Mouse (Mus musculus) frontal cortex, postnatal 36 days (tissue): ENCODE data around the gene Gbgt1.

ENCODE experiments used
- DNase-seq, 2 experiments: peaks; one replicate each; pipeline ENCODE4 v3.0.0; 2022; ENCODE audit warnings: low spot score in 2 of 2

Gene Gbgt1

DNA sequence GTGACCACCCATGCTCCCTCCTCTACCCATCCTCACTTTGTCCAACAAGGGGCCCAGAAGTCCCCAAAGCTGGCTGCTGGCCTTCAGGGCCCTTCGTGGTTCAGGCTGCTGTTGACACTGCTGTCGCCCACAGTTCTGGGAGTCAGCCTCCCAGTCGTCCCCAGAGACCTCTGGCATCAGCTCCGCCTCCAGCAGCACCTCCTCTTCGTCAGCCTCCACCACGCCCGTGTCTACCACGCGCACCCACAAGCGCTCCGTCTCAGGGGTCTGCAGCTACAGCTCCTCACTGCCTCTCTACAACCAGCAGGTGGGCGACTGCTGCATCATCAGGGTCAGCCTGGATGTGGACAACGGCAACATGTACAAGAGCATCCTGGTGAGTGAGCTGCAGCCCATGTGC, 52.5 kb downstream of the Gbgt1 start:
- no peak for DNase-seq

DNA sequence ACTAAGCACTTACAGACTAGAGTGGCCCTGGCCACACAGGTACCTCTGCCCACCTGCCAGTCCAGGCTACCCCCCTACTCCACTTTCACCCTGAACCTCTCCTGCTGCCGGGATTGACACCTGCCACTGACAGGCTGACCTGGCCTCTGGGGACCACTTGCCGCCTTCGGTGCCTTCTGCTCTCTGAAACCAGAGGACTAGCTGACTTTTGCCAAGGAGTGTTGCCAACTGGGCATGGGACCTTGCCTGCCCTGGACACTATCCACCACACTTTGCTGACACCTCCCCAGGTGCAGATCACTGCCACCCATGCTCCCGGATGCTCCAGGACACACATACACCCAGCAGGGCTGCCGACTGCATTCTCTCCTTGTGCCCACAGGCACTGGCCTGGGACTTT, 55.6 kb downstream of the Gbgt1 start:
- no peak for DNase-seq
